Mouse (Mus musculus) cerebellum, adult 2 months (tissue): Measurements from ENCODE around the gene Lhb.

Experiments
- CTCF ChIP-seq: fragments of 200-500 bp; IDR thresholded peaks from 2 replicates; pipeline ENCODE4 v1.5.1; 2011; ENCODE audit warnings: low read depth, mild to moderate bottlenecking, control low read depth, low read length, moderate library complexity, borderline replicate concordance; ENCODE audit not compliant: insufficient read depth
- POLR2A ChIP-seq: fragments of 200-500 bp; IDR thresholded peaks from 2 replicates; pipeline ENCODE4 v1.6.1; 2011; ENCODE audit warnings: low read length, control low read depth, borderline replicate concordance; ENCODE audit not compliant: insufficient read depth

- TF ChIP-seq CTCF (no peak), POLR2A (no peak)
Measured at GRCm38 (mm10) chr7:45460377-45460776, 39.8 kb downstream of the Lhb start.
